Mouse (Mus musculus): ENCODE measurements around the gene Wdr86.

The Wdr86 gene

GRCm38 (mm10) chr5:24685366-24686093, 45.0 kb downstream of the Wdr86 start, which contains the start of gene Nub1:
Nub1 (plus strand) TSS chr5:24685532.
- Histone ChIP-seq H3K4me1 (replicated peaks; ENCODE audit: low read depth, low read length) (peaks cover 22% of the 10 kb centered on the region), H3K9me3 (ENCODE audit: low read length) (no peaks in the 10 kb centered on the region), H3K27me3 (ENCODE audit: insufficient read depth, low read length) (no peaks in the 10 kb centered on the region), H3K36me3 (ENCODE audit: insufficient read depth, low read length) (peaks cover 23% of the 10 kb centered on the region), H3K4me3 (replicated peaks; ENCODE audit: low read length) (peak within 1 kb of the TSS; percentile 85)
- TF ChIP-seq NANOG (IDR thresholded peaks at IDR 0.05; ENCODE audit: borderline replicate concordance, low read length) = no peak
- no peak for TF ChIP-seq POU5F1 (IDR thresholded peaks at IDR 0.05; ENCODE audit: borderline replicate concordance, low read length)
- no peak for TF ChIP-seq CTCF (conservative IDR thresholded peaks at IDR 0.05; ENCODE audit: low read length)

GRCm38 (mm10) chr5:24684578-24685365, 45.8 kb downstream of the Wdr86 start:
- TF ChIP-seq CTCF (conservative IDR thresholded peaks at IDR 0.05; ENCODE audit: low read length) = no peak
- no peak for TF ChIP-seq POU5F1 (IDR thresholded peaks at IDR 0.05; ENCODE audit: borderline replicate concordance, low read length)
- TF ChIP-seq NANOG (IDR thresholded peaks at IDR 0.05; ENCODE audit: borderline replicate concordance, low read length) = no peak
- Histone ChIP-seq H3K27me3 (ENCODE audit: insufficient read depth, low read length) (no peaks in the 10 kb centered on the region), H3K9me3 (ENCODE audit: low read length) (no peaks in the 10 kb centered on the region), H3K4me3 (replicated peaks; ENCODE audit: low read length) (peak overlapping the region; percentile 73), H3K4me1 (replicated peaks; ENCODE audit: low read depth, low read length) (peaks cover 18% of the 10 kb centered on the region), H3K36me3 (ENCODE audit: insufficient read depth, low read length) (peaks cover 17% of the 10 kb centered on the region)

- Histone ChIP-seq H3K4me1 (replicated peaks; ENCODE audit: low read depth, low read length) (peaks cover 2% of the 10 kb centered on the region; the same call in 1 of the 2 replicates), H3K9me3 (ENCODE audit: low read length) (peaks cover 15% of the 10 kb centered on the region), H3K27me3 (ENCODE audit: insufficient read depth, low read length) (no peaks in the 10 kb centered on the region), H3K36me3 (ENCODE audit: insufficient read depth, low read length) (no peaks in the 10 kb centered on the region), H3K4me3 (replicated peaks; ENCODE audit: low read length) (no peak overlapping the region)
- no peak for TF ChIP-seq CTCF (conservative IDR thresholded peaks at IDR 0.05; ENCODE audit: low read length)
- no peak for TF ChIP-seq NANOG (IDR thresholded peaks at IDR 0.05; ENCODE audit: borderline replicate concordance, low read length)
- no peak for TF ChIP-seq POU5F1 (IDR thresholded peaks at IDR 0.05; ENCODE audit: borderline replicate concordance, low read length)
Measured at GRCm38 (mm10) chr5:24681436-24681835, 49.1 kb downstream of the Wdr86 start.

GRCm38 (mm10) chr5:24674238-24674637, 56.3 kb downstream of the Wdr86 start:
- peaks cover 10% of the 10 kb centered on the region for H3K9me3 ChIP-seq (ENCODE audit: low read length)
- TF ChIP-seq POU5F1 (IDR thresholded peaks at IDR 0.05; ENCODE audit: borderline replicate concordance, low read length) (no peak), CTCF (conservative IDR thresholded peaks at IDR 0.05; ENCODE audit: low read length) (peak; percentile 22; the same call in 1 of the 2 replicates), NANOG (IDR thresholded peaks at IDR 0.05; ENCODE audit: borderline replicate concordance, low read length) (no peak)
- H3K27me3 ChIP-seq (ENCODE audit: insufficient read depth, low read length) = peaks cover 12% of the 10 kb centered on the region
- H3K4me3 ChIP-seq (replicated peaks; ENCODE audit: low read length) = no peak overlapping the region
- H3K4me1 ChIP-seq (replicated peaks; ENCODE audit: low read depth, low read length) = no peaks in the 10 kb centered on the region
- H3K36me3 ChIP-seq (ENCODE audit: insufficient read depth, low read length) = no peaks in the 10 kb centered on the region
